Mouse (Mus musculus) olfactory bulb, adult 2 months (tissue): Measurements from ENCODE around the gene 1700001C02Rik.

ENCODE experiments used
- CTCF ChIP-seq: fragments of 200-500 bp; IDR thresholded peaks from 2 replicates; pipeline ENCODE4 v1.5.1; 2012; ENCODE audit warnings: low read depth, mild to moderate bottlenecking, low read length, moderate library complexity; ENCODE audit not compliant: insufficient read depth
- POLR2A ChIP-seq: fragments of 200-500 bp; IDR thresholded peaks from 2 replicates; pipeline ENCODE4 v1.6.1; 2012; ENCODE audit warnings: mild to moderate bottlenecking, low read depth, low read length, moderate library complexity; ENCODE audit not compliant: insufficient read depth

- no peak for TF ChIP-seq CTCF
- TF ChIP-seq POLR2A = no peak
Measured at GRCm38 (mm10) chr5:30465861-30466260, at the start of gene 1700001C02Rik.
